Mouse (Mus musculus) intestine, embryonic 16.5 days (tissue): Measurements from ENCODE around the gene Zfp26. TPM values are rescaled to one million over a fixed set of nuclear protein-coding genes. Genes with fewer than 3 reads are reported as not detected.

Experiments
- ATAC-seq: fragments of 200-750 bp; cut with Nextera tagmentation; 2 replicates; pipeline ENCODE4 v1.8.0; 2017; ENCODE audit warnings: moderate TSS enrichment, moderate library complexity
- H3K27ac ChIP-seq: fragments of 300-500 bp; sonication (generic); 2 replicates; pipeline ENCODE4 v1.5.1; 2014; ENCODE audit warnings: mild to moderate bottlenecking, low read length
- H3K27me3 ChIP-seq: fragments of 300-500 bp; sonication (generic); replicated peaks from 2 replicates; pipeline ENCODE4 v1.6.1; 2014; ENCODE audit warnings: low read length, control low read depth, mixed read lengths; ENCODE audit not compliant: control insufficient read depth, insufficient read depth
- H3K36me3 ChIP-seq: fragments of 300-500 bp; sonication (generic); 2 replicates; pipeline ENCODE4 v1.6.1; 2014; ENCODE audit warnings: low read length, control low read depth; ENCODE audit not compliant: control insufficient read depth, insufficient read depth
- H3K4me1 ChIP-seq: fragments of 300-500 bp; sonication (generic); 2 replicates; pipeline ENCODE4 v1.6.1; 2014; ENCODE audit warnings: low read length, control low read depth, mixed read lengths; ENCODE audit not compliant: control insufficient read depth, insufficient read depth
- H3K4me2 ChIP-seq: fragments of 300-500 bp; sonication (generic); 2 replicates; pipeline ENCODE4 v1.6.1; 2014; ENCODE audit warnings: low read depth, low read length, control low read depth
- H3K4me3 ChIP-seq: fragments of 300-500 bp; sonication (generic); 2 replicates; pipeline ENCODE4 v1.5.1; 2014; ENCODE audit warnings: mild to moderate bottlenecking, low read length
- H3K9ac ChIP-seq: fragments of 300-500 bp; sonication (generic); 2 replicates; pipeline ENCODE4 v1.6.1; 2014; ENCODE audit warnings: low read depth, low read length
- H3K9me3 ChIP-seq: fragments of 300-500 bp; sonication (generic); 2 replicates; pipeline ENCODE4 v1.6.1; 2016; ENCODE audit warnings: low read length, control low read depth; ENCODE audit not compliant: control insufficient read depth
- WGBS: fragments of 180-500 bp; shearing (Covaris S2); extraction: QIAGEN DNeasy Blood & Tissue Kit; methylation state at CpG from one replicate; pipeline ENCODE4 v1.1.7; 2014; 5-methylcytosine and 5-hydroxymethylcytosine counted together
- polyA plus RNA-seq: library from polyadenylated mRNA; unstranded; fragments of >200 nt; fragmentation: Nextera tagmentation; extraction: Ambion mirVana; gene quantifications from 2 replicates; pipeline ENCODE4 v1.2.1, GENCODE M21; 2015

The Zfp26 gene
- polyA plus RNA-seq, 1 experiment from 2014 or later = 9.7 TPM

- H3K27me3 ChIP-seq = no peaks in the 10 kb centered on the region
- H3K4me2 ChIP-seq = peak within 1 kb of the TSS; percentile 89
- H3K9me3 ChIP-seq = no peaks in the 10 kb centered on the region
- WGBS = 2% methylated on average over 40 of the region's 40 CpGs
- H3K36me3 ChIP-seq = no peaks in the 10 kb centered on the region
- peak within 1 kb of the TSS; percentile 10; the same call in 1 of the 2 replicates for H3K27ac ChIP-seq
- peaks cover 4% of the 10 kb centered on the region; the same call in 1 of the 2 replicates for H3K4me1 ChIP-seq
- peak within 1 kb of the TSS; percentile 80 for H3K9ac ChIP-seq
- ATAC-seq = peak; percentile 100
- H3K4me3 ChIP-seq = peak within 1 kb of the TSS; percentile 57
Observed at GRCm38 (mm10) chr9:20384532-20385342, 75.2 kb downstream of the Zfp26 start, which contains the start of gene Zfp560. Gene Zfp560, minus strand, starts transcription at chr9:20385177.

GRCm38 (mm10) chr9:20383659-20384058 is 76.3 kb downstream of the Zfp26 start:
- no peak for ATAC-seq
- no peak overlapping the region for H3K4me3 ChIP-seq
- H3K4me1 ChIP-seq = peaks cover 4% of the 10 kb centered on the region; the same call in 1 of the 2 replicates
- no peaks in the 10 kb centered on the region for H3K36me3 ChIP-seq
- H3K27ac ChIP-seq = no peak overlapping the region
- no peaks in the 10 kb centered on the region for H3K9me3 ChIP-seq
- 0 out of 2 replicates have a peak overlapping the region, but pooled peaks have one; percentile 16 for H3K4me2 ChIP-seq
- H3K27me3 ChIP-seq = no peaks in the 10 kb centered on the region
- 86% methylated on average over 7 of the region's 7 CpGs for WGBS
- H3K9ac ChIP-seq = no peak overlapping the region

Other genes starting within 250 kb of the Zfp26 start
- not detected in 2 replicates for gene Olfr871, start 248.0 kb downstream of the Zfp26 start, polyA plus RNA-seq
- not detected in 2 replicates for gene Olfr872, start 223.0 kb downstream of the Zfp26 start, polyA plus RNA-seq
- gene Olfr39, start 177.8 kb downstream of the Zfp26 start, polyA plus RNA-seq = not detected in 2 replicates
- not detected in 2 replicates for gene Olfr873, start 161.6 kb downstream of the Zfp26 start, polyA plus RNA-seq
- gene Olfr18, start 124.1 kb downstream of the Zfp26 start, polyA plus RNA-seq = not detected in 2 replicates
- 22.8 and 25.9 TPM in 2 replicates for gene Zfp560, start 75.0 kb downstream of the Zfp26 start, polyA plus RNA-seq
- gene Zfp426, start 32.6 kb upstream of the Zfp26 start, polyA plus RNA-seq = 14.2 and 14.4 TPM in 2 replicates
- 44.1 and 49.3 TPM in 2 replicates for gene Zfp266, start 61.3 kb upstream of the Zfp26 start, polyA plus RNA-seq
- gene Zfp846, start 121.1 kb upstream of the Zfp26 start, polyA plus RNA-seq = 10.7 and 11.7 TPM in 2 replicates
- 356 and 361 TPM in 2 replicates for gene Ubl5, start 182.7 kb upstream of the Zfp26 start, polyA plus RNA-seq
- 16.5 and 17.3 TPM in 2 replicates for gene Fbxl12, start 184.6 kb upstream of the Zfp26 start, polyA plus RNA-seq
- gene Pin1, start 191.9 kb upstream of the Zfp26 start, polyA plus RNA-seq = 42.0 and 45.4 TPM in 2 replicates